Mouse (Mus musculus) granulocyte monocyte progenitor cell, adult 5-6 weeks (primary cell): ENCODE results near the gene Foxn2. TPM values are rescaled to one million over a fixed set of nuclear protein-coding genes. Genes with fewer than 3 reads are reported as not detected.

Experiments used
- total RNA-seq, 2 experiments: library from RNA; stranded (forward) in 1 of 2; stranded (reverse) in 1 of 2; fragments of 200-712, 200-1000 nt in 1 of 2; fragments of >200 nt in 1 of 2; fragmentation: Nextera tagmentation in 1 of 2; gene quantifications; 2 replicates each; pipeline ENCODE4 v1.2.3; 2014 to 2017

Foxn2 gene
- total RNA-seq, 2 experiments from 2014 or later, result 33.1 to 45.1 TPM

Other genes with a start within 250 kb of the Foxn2 start
- 56.3 and 72.2 TPM in 2 replicates for gene Ppp1r21, start 89.4 kb downstream of the Foxn2 start, total RNA-seq (2014; fragmentation: Nextera tagmentation)
- gene Ppp1r21, start 89.4 kb downstream of the Foxn2 start, total RNA-seq (2017), result 58.0 and 81.3 TPM in 2 replicates
- 0.51 TPM in 1 of 2 replicates, not detected in the other for gene Ston1, start 157.0 kb downstream of the Foxn2 start, total RNA-seq (2014; fragmentation: Nextera tagmentation)
- not detected in 2 replicates for gene Ston1, start 157.0 kb downstream of the Foxn2 start, total RNA-seq (2017)
- gene Gtf2a1l, start 227.9 kb downstream of the Foxn2 start, total RNA-seq (2014; fragmentation: Nextera tagmentation), result not detected in 2 replicates
- not detected in 2 replicates for gene Gtf2a1l, start 227.9 kb downstream of the Foxn2 start, total RNA-seq (2017)